Comparison of ENCODE assay signal across 24 mouse cellular contexts in the genomic region with DNA sequence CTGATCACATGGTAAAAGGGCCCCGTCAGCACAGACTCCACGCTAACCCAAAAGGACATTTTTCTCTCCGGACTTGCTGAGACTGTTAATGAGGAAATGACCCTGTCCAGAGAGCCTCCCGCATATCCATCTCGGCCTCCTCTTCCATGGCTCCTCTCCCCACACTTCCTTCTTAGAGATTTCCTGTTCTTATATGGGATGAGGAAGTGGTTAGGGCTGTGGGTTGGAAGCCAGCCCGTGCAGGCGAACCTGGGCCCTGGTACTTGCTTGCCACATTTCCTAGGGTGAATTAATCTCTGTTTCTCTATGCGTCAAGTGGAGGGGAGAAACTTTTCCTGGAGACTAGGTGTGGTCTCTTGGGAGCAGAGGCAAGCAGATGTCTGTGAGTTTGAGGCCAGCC. TPM values are rescaled to one million over a fixed set of nuclear protein-coding genes. Genes with fewer than 3 reads are reported as not detected.
"Had no signal": no experiment of that assay in that cellular context is flagged by ENCODE, and none has a peak within 500 bp of the region (broad histone marks: within the 10 kb centered on the region; RNA-seq: fewer than 3 reads in every experiment).

No protein-coding gene starts in this region.

- ATAC-seq: hindbrain, postnatal 0 days; intestine, embryonic 16.5 days had no signal

- DNase-seq: gastrocnemius, postnatal 14 days; gastrocnemius, postnatal 36 days; heart, adult 18-20 months; heart, postnatal 10 days; heart, postnatal 4 days; kidney, adult 11 months; kidney, adult 2 months; kidney, adult 9 months; kidney, postnatal 14 days; kidney, postnatal 36 days; layer of hippocampus, adult 9-11 months; layer of hippocampus, postnatal 36 days; left cerebral cortex, postnatal 4 days had no signal

- H3K4me3 ChIP-seq: heart, embryonic 10.5 days; heart, embryonic 12.5 days; hindbrain, embryonic 13.5 days; hindbrain, embryonic 15.5 days; kidney, embryonic 15.5 days; limb, embryonic 13.5 days; limb, embryonic 15.5 days had no signal

- H3K27ac ChIP-seq: heart, embryonic 10.5 days; hindbrain, embryonic 13.5 days; hindbrain, embryonic 15.5 days; hindbrain, postnatal 0 days; kidney, embryonic 15.5 days; kidney, postnatal 0 days; limb, embryonic 13.5 days; limb, embryonic 15.5 days had no signal

RNA-seq across cellular contexts. Expression of gene Scn5a, which starts 10.1 kb away (rescaled TPM):
- total RNA-seq: liver, adult 2 months had no signal
